Mouse (Mus musculus) limb, embryonic 11.5 days (tissue): ENCODE results near the gene Hist3h2ba. TPM values are rescaled to one million over a fixed set of nuclear protein-coding genes. Genes with fewer than 3 reads are reported as not detected.

Experiments used
- ATAC-seq: fragments of 200-750 bp; cut with Nextera tagmentation; 2 replicates; pipeline ENCODE4 v1.8.0; 2017; ENCODE audit warnings: low read depth; ENCODE audit not compliant: insufficient number of reproducible peaks, low FRiP score, low TSS enrichment
- DNase-seq: peaks from one replicate; pipeline ENCODE4 v3.0.0-alpha.2; 2015; ENCODE audit warnings: low spot score
- H3K27ac ChIP-seq: fragments of 300-500 bp; sonication (generic); replicated peaks from 2 replicates; pipeline ENCODE4 v1.5.1; 2014; ENCODE audit warnings: low read depth, mild to moderate bottlenecking, low read length
- H3K27me3 ChIP-seq: fragments of 300-500 bp; sonication (generic); 2 replicates; pipeline ENCODE4 v1.6.1; 2014; ENCODE audit warnings: mild to moderate bottlenecking, low read length, mixed read lengths; ENCODE audit not compliant: control insufficient read depth, insufficient read depth
- H3K36me3 ChIP-seq: fragments of 300-500 bp; sonication (generic); 2 replicates; pipeline ENCODE4 v1.6.1; 2014; ENCODE audit warnings: mild to moderate bottlenecking, low read length, moderate library complexity, mixed read lengths; ENCODE audit not compliant: control insufficient read depth, insufficient read depth
- H3K4me1 ChIP-seq: fragments of 300-500 bp; sonication (generic); 2 replicates; pipeline ENCODE4 v1.6.1; 2014; ENCODE audit warnings: low read length, mixed read lengths; ENCODE audit not compliant: control insufficient read depth, insufficient read depth
- H3K4me2 ChIP-seq: fragments of 300-500 bp; sonication (generic); 2 replicates; pipeline ENCODE4 v1.6.1; 2014; ENCODE audit warnings: low read depth, mild to moderate bottlenecking, moderate library complexity; ENCODE audit not compliant: severe bottlenecking
- H3K4me3 ChIP-seq: fragments of 300-500 bp; sonication (generic); 2 replicates; pipeline ENCODE4 v1.5.1; 2014; ENCODE audit warnings: low read depth, low read length
- H3K9ac ChIP-seq: fragments of 300-500 bp; sonication (generic); 2 replicates; pipeline ENCODE4 v1.6.1; 2014; ENCODE audit warnings: mild to moderate bottlenecking, low read length
- H3K9me3 ChIP-seq: fragments of 300-500 bp; sonication (generic); 2 replicates; pipeline ENCODE4 v1.6.1; 2016; ENCODE audit warnings: low read length; ENCODE audit not compliant: control insufficient read depth
- WGBS: fragments of 180-500 bp; shearing (Covaris S2); extraction: QIAGEN DNeasy Blood & Tissue Kit; methylation state at CpG from one replicate; pipeline ENCODE4 v1.1.7; 2014; 5-methylcytosine and 5-hydroxymethylcytosine counted together
- polyA plus RNA-seq: library from polyadenylated mRNA; unstranded; fragments of >200 nt; fragmentation: Nextera tagmentation; extraction: Ambion mirVana; gene quantifications from 2 replicates; pipeline ENCODE4 v1.2.1, GENCODE M21; 2014

Gene Hist3h2ba
- polyA plus RNA-seq, 1 experiment from 2014 or later, result 11.1 TPM

GRCm38 (mm10) chr11:58977150-58977549 lies 28.4 kb downstream of the Hist3h2ba start:
- no peaks in the 10 kb centered on the region for H3K27me3 ChIP-seq
- H3K9me3 ChIP-seq, result no peaks in the 10 kb centered on the region
- peak overlapping the region; percentile 90 for H3K9ac ChIP-seq
- no peak for ATAC-seq
- H3K36me3 ChIP-seq, result peaks cover 3% of the 10 kb centered on the region; the same call in 1 of the 2 replicates
- H3K4me1 ChIP-seq, result peaks cover 16% of the 10 kb centered on the region
- under 1% methylated on average over 29 of the region's 29 CpGs for WGBS
- peak overlapping the region; percentile 59 for H3K27ac ChIP-seq
- H3K4me2 ChIP-seq, result peak overlapping the region; percentile 95
- DNase-seq, result peak; percentile 53
- H3K4me3 ChIP-seq, result peak overlapping the region; percentile 99

GRCm38 (mm10) chr11:58977607-58978026 lies 28.9 kb downstream of the Hist3h2ba start:
- under 1% methylated on average over 21 of the region's 21 CpGs for WGBS
- Histone ChIP-seq H3K27ac (peak overlapping the region; percentile 59), H3K36me3 (peaks cover 6% of the 10 kb centered on the region; the same call in 1 of the 2 replicates), H3K4me2 (peak overlapping the region; percentile 95), H3K9me3 (no peaks in the 10 kb centered on the region), H3K27me3 (no peaks in the 10 kb centered on the region), H3K4me1 (peaks cover 16% of the 10 kb centered on the region), H3K9ac (peak overlapping the region; percentile 90), H3K4me3 (peak overlapping the region; percentile 99)
- no peak for ATAC-seq
- DNase-seq, result no peak

GRCm38 (mm10) chr11:58978027-58978705 lies 29.4 kb downstream of the Hist3h2ba start, which contains the start of gene Trim11:
Trim11 (plus strand) TSS chr11:58978093.
- Histone ChIP-seq H3K9ac (peak within 1 kb of the TSS; percentile 90), H3K4me2 (peak within 1 kb of the TSS; percentile 95), H3K9me3 (no peaks in the 10 kb centered on the region), H3K4me1 (peaks cover 16% of the 10 kb centered on the region), H3K36me3 (peaks cover 6% of the 10 kb centered on the region; the same call in 1 of the 2 replicates), H3K4me3 (peak within 1 kb of the TSS; percentile 99), H3K27ac (peak within 1 kb of the TSS; percentile 59), H3K27me3 (no peaks in the 10 kb centered on the region)
- under 1% methylated on average over 64 of the region's 64 CpGs for WGBS
- peak; percentile 67 for ATAC-seq
- DNase-seq, result peak; percentile 83

- Histone ChIP-seq H3K27me3 (no peaks in the 10 kb centered on the region), H3K4me2 (peak overlapping the region; percentile 95), H3K4me1 (peaks cover 16% of the 10 kb centered on the region), H3K9me3 (no peaks in the 10 kb centered on the region), H3K9ac (peak overlapping the region; percentile 90), H3K36me3 (peaks cover 6% of the 10 kb centered on the region; the same call in 1 of the 2 replicates), H3K4me3 (peak overlapping the region; percentile 99), H3K27ac (no peak overlapping the region; the same call in 1 of the 2 replicates)
- WGBS, result 3% methylated on average over 5 of the region's 5 CpGs
- ATAC-seq (no peak), DNase-seq (no peak)
These were observed 29.9 kb downstream of the Hist3h2ba start for GRCm38 (mm10) chr11:58978706-58979030.

- H3K4me3 ChIP-seq, result peak overlapping the region; percentile 99; the same call in 1 of the 2 replicates
- no peak overlapping the region for H3K27ac ChIP-seq
- no peaks in the 10 kb centered on the region for H3K27me3 ChIP-seq
- ATAC-seq (no peak), DNase-seq (no peak)
- H3K9me3 ChIP-seq, result no peaks in the 10 kb centered on the region
- peak overlapping the region; percentile 95 for H3K4me2 ChIP-seq
- 83% methylated on average over 3 of the region's 3 CpGs for WGBS
- H3K9ac ChIP-seq, result peak overlapping the region; percentile 27; the same call in 1 of the 2 replicates
- H3K36me3 ChIP-seq, result peaks cover 6% of the 10 kb centered on the region
- peaks cover 16% of the 10 kb centered on the region for H3K4me1 ChIP-seq
These were observed 30.5 kb downstream of the Hist3h2ba start for GRCm38 (mm10) chr11:58979183-58979582.

- 84% methylated on average over 7 of the region's 7 CpGs for WGBS
- peaks cover 6% of the 10 kb centered on the region for H3K36me3 ChIP-seq
- H3K4me3 ChIP-seq, result no peak overlapping the region; the same call in 1 of the 2 replicates
- H3K4me2 ChIP-seq, result peak overlapping the region; percentile 95; the same call in 1 of the 2 replicates
- no peaks in the 10 kb centered on the region for H3K9me3 ChIP-seq
- no peaks in the 10 kb centered on the region for H3K27me3 ChIP-seq
- H3K9ac ChIP-seq, result peak overlapping the region; percentile 27; the same call in 1 of the 2 replicates
- no peak for ATAC-seq
- H3K27ac ChIP-seq, result no peak overlapping the region
- peaks cover 16% of the 10 kb centered on the region for H3K4me1 ChIP-seq
- no peak for DNase-seq
These were observed 30.9 kb downstream of the Hist3h2ba start for GRCm38 (mm10) chr11:58979661-58980060.

- Histone ChIP-seq H3K9ac (no peak overlapping the region), H3K4me3 (no peak overlapping the region), H3K4me2 (no peak overlapping the region), H3K9me3 (no peaks in the 10 kb centered on the region), H3K27me3 (no peaks in the 10 kb centered on the region), H3K36me3 (peaks cover 6% of the 10 kb centered on the region), H3K27ac (no peak overlapping the region), H3K4me1 (peaks cover 16% of the 10 kb centered on the region)
- WGBS, result 66% methylated on average over 5 of the region's 5 CpGs
- DNase-seq (no peak), ATAC-seq (no peak)
These were observed 31.8 kb downstream of the Hist3h2ba start for GRCm38 (mm10) chr11:58980381-58980990.

- Histone ChIP-seq H3K9me3 (no peaks in the 10 kb centered on the region), H3K36me3 (peaks cover 8% of the 10 kb centered on the region), H3K9ac (no peak overlapping the region), H3K4me3 (no peak overlapping the region), H3K4me2 (no peak overlapping the region), H3K27me3 (no peaks in the 10 kb centered on the region), H3K4me1 (peaks cover 16% of the 10 kb centered on the region), H3K27ac (no peak overlapping the region)
- ATAC-seq (no peak), DNase-seq (no peak)
- WGBS, result 67% methylated on average over 14 of the region's 14 CpGs
These were observed 33.1 kb downstream of the Hist3h2ba start for GRCm38 (mm10) chr11:58981541-58982447.
